Mouse (Mus musculus) gastrocnemius, adult 18-20 months (tissue): Measurements from ENCODE around the gene Zp3r. TPM values are rescaled to one million over a fixed set of nuclear protein-coding genes. Genes with fewer than 3 reads are reported as not detected.
"Not testable (repeated sequence)": the region's sequence is repeated elsewhere in the genome, so short reads cannot be mapped to it uniquely, and the experiment has no call there.

ENCODE experiments used
- DNase-seq: peaks from one replicate; pipeline ENCODE4 v3.0.0; 2021; ENCODE audit warnings: low spot score
- long read RNA-seq, 2 experiments: library from polyadenylated mRNA; stranded (forward); transcript quantifications; one replicate each; pipeline ENCODE4 v2.0.0; 2021
- total RNA-seq, 2 experiments: library from RNA; stranded (reverse); gene quantifications; 2 replicates each; pipeline ENCODE4 v1.2.3; 2021

The Zp3r gene
- total RNA-seq: not detected
- long read RNA-seq, experiment 1: 0 reads
- long read RNA-seq, experiment 2: 0 reads

DNA sequence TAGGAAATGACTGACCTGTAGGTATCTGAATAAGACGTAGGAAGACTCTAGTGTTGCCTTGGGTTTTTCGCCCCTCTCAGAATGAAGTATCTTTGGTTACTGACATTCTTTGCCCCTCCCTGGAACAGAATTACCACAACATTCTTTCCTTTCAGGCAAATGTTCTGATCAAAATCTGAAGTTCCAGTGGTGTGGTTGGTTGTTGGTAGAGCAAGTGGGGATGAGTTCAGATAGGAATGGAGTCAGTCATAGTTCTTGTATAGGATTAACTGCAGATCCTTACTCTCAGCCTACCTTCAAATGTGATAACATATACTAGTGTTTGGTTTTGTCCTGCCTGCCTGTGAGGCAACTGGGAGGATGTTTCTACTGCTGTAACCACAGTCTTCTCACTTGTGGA is at the start of gene Zp3r:
TSS of gene Zp3r (minus strand) at position 101 of the 400 bp plus-strand sequence.
- DNase-seq: no peak

DNA sequence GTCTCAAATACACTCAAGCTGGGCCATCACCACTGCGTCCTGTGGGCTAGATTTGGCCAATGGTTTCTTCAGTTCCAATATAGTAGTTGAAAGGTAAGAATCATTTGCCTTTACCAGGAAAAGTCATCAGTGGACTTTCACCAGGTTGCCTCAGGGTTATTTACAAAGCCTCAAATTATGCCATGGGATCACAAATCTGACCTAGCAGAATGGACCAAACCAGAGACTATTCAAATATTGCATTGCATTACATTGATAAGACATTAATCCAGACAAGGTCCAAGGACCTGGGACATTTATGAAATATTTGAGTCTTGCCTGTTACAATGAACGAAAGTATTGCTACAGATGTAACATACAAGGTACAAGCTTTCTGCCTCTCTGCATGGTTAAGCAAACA is 49.1 kb upstream of the Zp3r start:
- DNase-seq: no peak

DNA sequence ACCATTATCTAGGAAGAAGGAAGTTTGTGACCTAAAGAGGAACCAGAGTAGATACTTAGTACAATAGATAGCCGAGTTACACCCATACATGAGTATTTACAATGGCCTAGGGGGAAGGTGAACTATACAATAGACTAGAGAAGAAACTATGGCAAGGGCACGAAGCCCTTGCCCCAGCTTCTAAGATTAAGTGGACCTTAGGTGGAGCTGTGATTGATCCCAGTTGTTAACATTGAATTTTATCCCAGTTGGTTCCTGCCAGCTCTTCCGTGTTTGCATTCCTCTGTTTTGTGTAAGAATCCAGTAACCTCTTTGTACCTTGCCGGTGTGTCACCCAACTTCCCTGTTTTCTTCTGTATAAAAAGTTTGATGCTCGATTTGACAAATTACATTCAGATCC is 34.2 kb upstream of the Zp3r start:
- not testable (repeated sequence) for DNase-seq

DNA sequence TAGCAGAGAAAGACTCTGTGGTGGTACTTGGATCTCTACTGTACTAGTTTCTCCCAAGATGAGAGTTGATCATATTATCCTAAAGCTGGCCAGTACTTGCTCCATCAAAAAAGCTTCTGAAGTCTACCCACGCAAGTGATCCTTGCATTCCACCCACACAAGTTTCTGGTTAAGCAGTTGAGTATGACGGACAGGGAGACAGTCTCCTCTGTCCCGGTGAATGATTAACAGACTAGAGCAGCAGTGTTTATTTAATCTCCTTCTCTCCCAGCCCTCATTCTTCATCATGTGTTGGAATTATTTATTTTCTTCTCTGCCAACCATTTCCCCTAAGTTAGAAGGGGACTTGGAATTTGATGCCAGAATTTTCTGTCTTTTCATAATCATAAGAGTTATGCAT is 32.0 kb upstream of the Zp3r start, which contains the start of gene C4bp:
TSS of gene C4bp (minus strand) at position 179 of the 400 bp plus-strand sequence.
- DNase-seq: no peak

DNA sequence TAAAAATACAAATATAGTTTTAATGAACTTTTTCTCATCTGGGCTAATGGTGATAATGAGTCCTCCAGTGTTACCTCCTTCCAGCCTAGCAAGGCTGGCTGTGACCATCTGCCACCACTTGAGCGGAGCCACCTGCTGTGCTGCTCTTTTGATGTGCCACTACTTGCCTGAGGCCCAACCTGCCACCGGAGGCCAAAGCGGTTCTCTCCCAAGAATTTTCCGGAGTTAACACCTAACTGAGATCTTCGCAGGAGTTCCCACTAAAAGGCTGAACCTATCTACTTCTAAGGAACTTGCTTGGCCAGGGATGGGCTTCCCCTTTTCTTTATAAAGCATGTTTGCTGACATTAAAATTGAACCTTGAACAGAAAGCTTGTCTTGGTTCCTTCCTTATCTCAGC is 30.2 kb upstream of the Zp3r start:
- not testable (repeated sequence) for DNase-seq

DNA sequence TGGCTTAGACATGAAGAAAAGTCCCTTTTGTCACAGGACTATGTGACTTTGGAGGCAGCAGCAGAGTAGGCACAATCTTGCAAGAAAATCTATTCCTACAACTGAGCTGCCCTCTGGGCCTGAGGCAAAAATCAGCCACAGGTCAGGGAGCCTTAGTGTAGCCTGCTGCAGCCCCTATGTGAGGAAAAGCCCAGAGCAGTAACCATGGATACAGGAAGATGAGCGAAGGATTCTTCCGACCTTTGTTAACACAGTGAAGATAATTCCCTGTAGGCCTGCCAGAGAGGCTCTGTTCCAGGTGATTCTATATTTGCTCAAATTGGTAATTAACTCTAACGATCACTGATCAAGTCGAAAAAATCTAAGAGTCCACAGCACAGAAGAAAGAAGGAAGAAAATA is 14.7 kb upstream of the Zp3r start:
- DNase-seq: no peak

DNA sequence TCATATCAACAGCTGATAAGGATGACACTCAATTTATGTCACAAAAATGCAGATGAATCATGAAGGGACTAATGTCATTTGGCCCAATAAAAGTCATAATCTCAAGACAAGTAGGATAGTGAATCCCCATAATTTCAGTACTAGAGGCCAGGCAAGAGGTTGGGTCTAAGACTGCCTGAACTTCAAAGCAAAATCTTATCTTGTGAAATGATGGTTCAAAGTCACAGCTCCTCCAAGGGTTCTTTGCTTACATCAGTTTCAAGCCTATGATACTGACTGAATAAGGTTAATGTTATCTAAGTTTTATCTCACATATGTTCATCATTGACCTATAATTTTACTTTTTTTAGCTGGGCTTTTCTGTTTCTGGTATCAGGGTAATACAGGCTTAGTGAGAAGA is 11.5 kb upstream of the Zp3r start:
- no peak for DNase-seq

DNA sequence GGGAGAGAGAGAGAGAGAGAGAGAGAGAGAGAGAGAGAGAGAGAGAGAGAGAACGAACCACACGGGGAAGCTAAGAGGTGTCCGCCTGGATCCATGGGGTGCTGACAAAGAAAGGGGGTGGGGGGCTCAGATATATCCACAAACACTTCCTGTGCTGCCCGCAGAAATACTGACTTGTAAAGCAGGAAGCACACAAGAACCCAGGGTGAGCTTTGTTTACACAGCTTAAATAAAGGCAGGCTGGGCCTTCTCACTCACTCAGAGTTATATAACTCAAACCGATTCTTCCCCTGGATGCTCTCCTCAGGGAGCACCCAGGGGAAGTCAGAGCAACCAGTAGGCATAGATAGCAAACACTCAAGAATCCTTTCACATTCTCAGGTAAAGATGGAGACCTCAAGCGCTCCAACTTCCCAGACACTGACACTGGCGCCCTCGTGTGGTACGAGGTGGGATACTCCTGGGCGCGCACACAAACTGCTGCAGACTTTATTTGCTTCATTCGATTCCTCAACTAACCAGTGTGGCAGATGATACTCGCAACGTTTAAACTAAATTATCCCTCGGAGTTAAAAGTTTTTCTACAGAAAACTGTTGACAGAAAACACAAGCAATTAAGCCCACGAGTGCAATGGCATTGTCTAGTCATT is 4.5 kb upstream of the Zp3r start:
- DNase-seq: peak; percentile 51

DNA sequence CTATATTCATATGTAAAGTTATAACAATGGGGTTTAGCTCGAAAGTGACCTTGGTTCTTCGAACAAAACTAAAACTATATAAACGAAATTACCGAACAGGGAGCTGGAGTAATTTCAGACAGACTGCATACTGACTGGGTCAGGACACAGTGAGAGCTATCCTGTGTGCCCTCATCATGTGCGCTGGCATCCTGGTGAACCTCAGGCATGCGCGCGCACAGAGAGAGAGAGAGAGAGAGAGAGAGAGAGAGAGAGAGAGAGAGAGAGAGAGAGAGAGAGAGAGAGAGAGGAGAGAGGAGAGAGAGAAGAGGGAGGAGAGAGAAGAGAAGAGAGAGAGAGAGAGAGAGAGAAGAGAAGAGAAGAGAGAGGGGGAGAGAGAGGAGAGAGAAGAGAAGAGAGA is 3.9 kb upstream of the Zp3r start:
- DNase-seq: no peak

DNA sequence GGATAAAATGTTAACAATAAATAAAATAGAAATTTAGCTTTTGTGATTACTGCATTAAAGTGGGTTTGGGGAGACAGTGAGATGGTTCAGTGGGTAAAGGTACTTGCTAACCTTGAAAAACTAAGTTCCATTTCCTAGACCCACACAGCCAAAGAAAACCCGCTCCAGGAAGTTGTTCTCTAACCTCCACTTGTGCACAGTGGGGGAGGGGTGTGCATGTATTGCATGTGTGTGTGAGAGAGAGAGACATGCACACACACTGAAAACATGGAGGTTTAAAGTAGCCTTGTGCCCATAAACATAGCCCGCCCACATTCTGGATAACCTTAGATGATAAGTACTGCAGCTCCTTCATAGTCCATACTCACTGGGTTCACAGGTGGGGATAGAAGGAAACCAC is 33.1 kb downstream of the Zp3r start:
- no peak for DNase-seq

DNA sequence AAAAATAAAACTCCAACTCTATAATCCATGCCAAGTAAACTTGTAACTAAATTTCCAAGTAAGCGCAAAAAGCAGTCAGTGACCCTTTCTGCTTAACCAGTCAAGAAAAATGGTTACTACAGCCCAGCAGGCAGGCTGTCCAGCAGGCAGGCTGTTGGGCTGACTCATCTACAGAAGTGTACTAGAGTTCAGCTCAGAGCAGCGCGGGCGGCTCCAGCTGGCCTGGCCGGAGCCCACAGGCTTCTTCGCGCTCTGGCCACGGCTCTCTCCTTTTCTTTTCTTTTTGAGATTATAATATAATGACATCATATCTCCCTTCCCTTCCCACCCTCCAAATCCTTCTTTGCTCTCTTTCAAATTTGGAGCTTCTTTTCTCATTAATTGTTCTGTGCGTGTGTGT is 40.8 kb downstream of the Zp3r start:
- DNase-seq: peak; percentile 12

DNA sequence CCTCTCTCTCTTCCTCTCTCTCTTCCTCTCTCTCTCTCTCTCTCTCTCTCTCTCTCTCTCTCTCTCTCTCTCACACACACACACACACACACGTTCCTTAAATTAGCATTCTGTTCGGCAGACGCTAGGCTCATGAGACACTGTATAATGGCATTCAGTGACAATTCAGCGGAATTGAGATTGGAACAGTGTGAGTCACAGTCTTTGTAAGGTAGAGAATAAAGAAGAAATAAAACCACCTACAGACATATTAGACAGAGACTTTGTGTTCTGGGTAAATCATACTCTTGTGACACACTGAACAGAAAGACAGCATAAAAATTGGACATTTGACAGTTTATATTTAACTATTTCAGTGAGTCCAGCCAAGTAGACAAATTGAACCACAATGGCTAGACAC is 53.0 kb downstream of the Zp3r start:
- DNase-seq: no peak

DNA sequence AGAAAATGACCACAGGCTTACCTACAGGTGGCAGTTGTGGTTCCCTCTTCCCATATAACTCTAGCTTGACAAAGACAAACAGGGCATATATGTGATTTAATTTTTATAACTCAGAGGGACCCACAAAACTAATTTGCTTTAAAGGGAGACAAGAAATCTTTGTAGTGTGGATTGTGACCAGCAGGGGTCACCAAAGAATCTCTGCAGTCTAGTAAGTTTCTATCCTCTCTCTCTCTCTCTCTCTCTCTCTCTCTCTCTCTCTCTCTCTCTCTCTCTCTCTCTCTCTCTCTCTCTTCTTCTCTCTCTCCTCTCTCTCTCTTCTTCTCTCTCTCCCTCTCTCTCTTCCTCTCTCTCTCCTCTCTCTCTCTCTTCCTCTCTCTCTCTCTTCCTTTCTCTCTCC is 53.5 kb downstream of the Zp3r start:
- peak; percentile 21 for DNase-seq

DNA sequence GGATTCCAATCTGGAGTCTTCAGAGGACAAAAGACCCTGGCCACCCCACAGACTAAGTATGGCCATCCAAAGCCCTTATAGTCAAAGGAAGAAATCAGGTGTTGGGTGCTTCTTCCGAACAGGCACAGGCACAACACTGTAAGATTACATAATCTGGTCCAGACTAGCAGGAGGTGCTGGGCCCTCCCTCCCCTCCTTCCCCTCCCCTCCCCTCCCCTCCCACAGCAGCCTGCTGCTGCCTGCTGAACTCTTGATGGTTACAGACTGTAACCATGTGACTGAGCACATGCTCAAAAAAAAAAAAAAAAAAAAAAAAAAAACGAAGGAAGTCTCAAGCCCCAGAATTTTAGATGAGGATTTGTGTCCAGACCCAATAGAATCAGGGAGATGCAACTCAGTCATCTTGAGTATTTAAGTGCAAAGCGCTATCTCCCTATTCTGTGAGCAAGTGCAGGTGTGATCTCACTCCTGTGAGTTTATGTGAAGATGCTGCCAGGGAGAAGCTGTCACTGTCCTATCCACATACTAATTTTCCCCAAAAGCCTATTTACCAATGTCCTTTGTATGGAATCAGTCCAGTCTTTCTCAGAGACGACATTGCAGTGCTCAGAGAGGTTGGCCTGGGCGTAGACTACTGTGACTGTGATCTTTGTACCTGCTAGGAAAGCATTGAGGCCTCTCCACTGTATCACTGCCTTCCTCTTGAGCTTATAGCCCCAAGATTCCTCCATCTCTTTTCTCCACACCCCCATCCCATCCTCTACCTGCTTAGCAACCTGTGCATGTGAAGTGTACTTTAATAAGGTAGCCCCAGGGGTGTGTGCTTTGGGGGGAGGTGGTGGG is 77.8 kb downstream of the Zp3r start:
- no peak for DNase-seq

DNA sequence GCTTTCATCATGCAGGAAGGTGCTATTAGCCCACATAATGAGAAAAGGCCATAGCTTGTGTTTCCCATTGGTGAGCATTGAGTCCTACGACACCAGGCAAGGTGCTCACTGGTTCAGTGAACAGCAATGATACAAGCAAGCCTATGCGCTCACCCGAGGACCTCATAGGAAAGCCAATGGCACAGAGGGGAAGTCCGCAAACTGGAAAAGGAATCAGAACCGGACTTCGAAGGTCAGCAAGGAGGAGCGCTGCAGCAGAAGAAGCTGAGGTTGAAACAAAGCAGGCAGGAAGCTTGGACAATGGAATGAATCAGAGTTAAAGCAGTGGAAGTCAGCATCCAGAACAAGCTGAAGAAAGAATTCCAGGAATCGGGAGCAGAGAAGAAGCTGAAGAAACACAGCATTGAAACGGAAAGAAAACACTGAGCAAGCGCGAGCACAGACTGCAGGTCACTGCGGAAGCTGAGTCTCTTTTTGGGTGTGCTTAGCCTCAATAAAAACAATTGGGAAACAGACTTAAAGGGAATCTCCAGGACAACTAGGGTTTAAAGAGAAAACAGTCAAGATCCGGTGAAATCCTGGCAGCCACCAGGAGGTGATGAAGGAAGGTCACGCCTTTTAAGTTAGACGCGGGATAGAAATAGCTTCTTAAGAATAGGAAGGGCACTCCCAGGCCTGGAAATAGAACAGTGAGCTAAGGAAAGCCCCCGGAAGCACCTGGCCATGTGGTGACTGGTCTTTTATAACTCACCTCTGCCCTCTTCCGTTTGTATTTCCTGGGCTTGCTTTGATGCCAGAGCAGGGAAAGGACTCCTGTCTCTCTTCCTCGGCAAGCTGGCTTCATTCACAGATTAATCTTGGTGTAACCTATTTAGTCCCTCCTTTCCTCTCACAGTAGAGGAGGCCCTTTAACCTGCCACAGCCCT is 78.9 kb downstream of the Zp3r start:
- DNase-seq: peak; percentile 15

DNA sequence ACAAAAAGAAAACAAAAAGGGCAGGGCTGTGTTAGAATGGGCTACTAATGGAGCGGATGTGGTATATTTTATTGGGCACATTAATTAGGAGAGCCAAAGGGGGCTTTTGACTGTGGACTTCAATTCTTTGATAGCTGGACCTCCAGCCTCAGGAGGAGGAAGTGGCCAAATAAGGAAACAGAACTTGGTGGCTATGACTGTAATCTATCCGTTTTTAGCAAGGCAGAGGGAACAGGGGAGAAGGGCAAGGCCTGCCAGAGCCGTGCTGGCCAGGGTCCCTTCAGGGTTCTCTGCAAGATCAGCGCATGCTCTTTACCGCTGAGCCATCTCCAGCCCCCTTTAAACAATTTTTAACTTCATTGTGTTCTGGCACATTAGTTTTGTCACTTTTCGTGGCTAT is 79.7 kb downstream of the Zp3r start:
- DNase-seq: no peak

DNA sequence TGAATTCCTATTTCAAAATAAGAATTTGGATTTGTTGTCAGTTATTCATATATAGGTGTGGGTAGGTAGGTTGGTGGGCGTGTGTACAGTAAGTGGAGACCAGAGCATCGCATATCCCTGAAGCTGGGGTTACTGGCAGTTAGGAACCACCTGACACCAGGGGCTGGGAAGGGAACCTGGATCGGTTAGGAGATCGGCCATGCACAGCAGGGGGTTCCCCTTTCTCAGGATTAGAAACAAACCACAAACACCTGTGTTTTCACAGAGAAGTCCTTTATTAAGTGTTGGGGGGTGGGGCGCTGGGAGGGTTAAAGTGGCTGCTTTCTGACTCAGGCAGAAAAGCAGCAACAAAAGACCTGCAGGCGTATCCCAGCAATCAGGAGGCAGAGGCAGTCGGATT is 80.3 kb downstream of the Zp3r start:
- no peak for DNase-seq

DNA sequence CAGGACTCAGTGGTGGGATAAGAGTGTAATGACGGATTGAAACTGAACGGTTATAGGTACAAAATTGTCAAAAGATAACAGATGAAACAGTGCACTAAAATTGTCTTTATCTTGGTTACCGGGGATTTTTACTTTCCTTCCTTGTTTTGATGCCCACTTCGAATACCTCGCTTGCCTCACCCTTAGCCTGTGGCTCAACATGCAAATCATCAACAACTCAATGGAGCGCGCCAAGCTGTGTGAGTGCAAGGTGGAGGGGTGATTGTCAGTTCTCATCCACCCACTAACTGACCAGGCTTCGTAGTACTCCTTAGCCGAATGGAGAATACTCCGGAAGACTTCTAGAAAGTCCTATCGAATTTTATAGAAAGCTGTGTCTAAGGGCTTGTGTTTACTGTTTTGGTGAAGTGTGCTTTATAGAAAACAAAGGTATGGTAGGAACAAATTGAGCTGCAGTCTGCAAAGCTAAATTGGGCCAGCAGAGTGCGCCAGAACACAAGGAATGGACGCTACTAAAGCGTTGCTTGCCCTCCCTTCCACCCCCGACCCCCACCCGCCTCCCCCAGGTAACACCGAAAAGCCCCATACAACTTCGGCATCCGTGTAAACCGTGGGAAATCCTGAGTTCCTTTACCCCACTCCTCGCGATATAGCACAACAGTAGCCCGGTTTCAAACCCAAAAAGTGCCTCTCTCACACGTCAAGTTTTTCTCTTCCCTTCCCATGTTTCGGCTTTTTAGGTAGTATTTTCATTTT is 81.6 kb downstream of the Zp3r start:
- DNase-seq: peak; percentile 60
